Mouse (Mus musculus): ENCODE measurements around the gene Kcnn1.

Kcnn1 gene

GRCm38 (mm10) chr8:70868559-70869198 is 5.6 kb upstream of the Kcnn1 start:
- DNase-seq (ENCODE audit: extremely low read depth, low read depth, low spot score) = no peak

- no peak for DNase-seq (ENCODE audit: extremely low read depth, low read depth, low spot score)
These were observed 3.5 kb upstream of the Kcnn1 start for GRCm38 (mm10) chr8:70866566-70866965.

GRCm38 (mm10) chr8:70866001-70866520 is 3.0 kb upstream of the Kcnn1 start:
- DNase-seq (ENCODE audit: extremely low read depth, low read depth, low spot score) = no peak

GRCm38 (mm10) chr8:70865350-70866000 is 2.4 kb upstream of the Kcnn1 start:
- no peak for DNase-seq (ENCODE audit: extremely low read depth, low read depth, low spot score)

GRCm38 (mm10) chr8:70864712-70865221 is 1.7 kb upstream of the Kcnn1 start:
- no peak for DNase-seq (ENCODE audit: extremely low read depth, low read depth, low spot score)

GRCm38 (mm10) chr8:70863956-70864711 is 1.1 kb upstream of the Kcnn1 start:
- no peak for DNase-seq (ENCODE audit: extremely low read depth, low read depth, low spot score)

- DNase-seq (ENCODE audit: extremely low read depth, low read depth, low spot score) = no peak
These were observed 5.5 kb downstream of the Kcnn1 start for GRCm38 (mm10) chr8:70857516-70857915.

- no peak for DNase-seq (ENCODE audit: extremely low read depth, low read depth, low spot score)
These were observed 6.4 kb downstream of the Kcnn1 start for GRCm38 (mm10) chr8:70856541-70857197.

- DNase-seq (ENCODE audit: extremely low read depth, low read depth, low spot score) = no peak
These were observed 7.0 kb downstream of the Kcnn1 start for GRCm38 (mm10) chr8:70856028-70856427.

GRCm38 (mm10) chr8:70853863-70854262 is 9.2 kb downstream of the Kcnn1 start:
- no peak for DNase-seq (ENCODE audit: extremely low read depth, low read depth, low spot score)

- no peak for DNase-seq (ENCODE audit: extremely low read depth, low read depth, low spot score)
These were observed 10.3 kb downstream of the Kcnn1 start for GRCm38 (mm10) chr8:70852595-70853231.

- no peak for DNase-seq (ENCODE audit: extremely low read depth, low read depth, low spot score)
These were observed 11.2 kb downstream of the Kcnn1 start for GRCm38 (mm10) chr8:70851837-70852236.

GRCm38 (mm10) chr8:70850947-70851346 is 12.1 kb downstream of the Kcnn1 start:
- DNase-seq (ENCODE audit: extremely low read depth, low read depth, low spot score) = no peak

GRCm38 (mm10) chr8:70850132-70850845 is 12.8 kb downstream of the Kcnn1 start:
- no peak for DNase-seq (ENCODE audit: extremely low read depth, low read depth, low spot score)

- DNase-seq (ENCODE audit: extremely low read depth, low read depth, low spot score) = no peak
These were observed 13.6 kb downstream of the Kcnn1 start for GRCm38 (mm10) chr8:70849333-70849990.

GRCm38 (mm10) chr8:70846371-70847154 is 16.5 kb downstream of the Kcnn1 start:
- DNase-seq (ENCODE audit: extremely low read depth, low read depth, low spot score) = no peak

GRCm38 (mm10) chr8:70845108-70845507 is 17.9 kb downstream of the Kcnn1 start:
- no peak for DNase-seq (ENCODE audit: extremely low read depth, low read depth, low spot score)

GRCm38 (mm10) chr8:70844523-70844922 is 18.5 kb downstream of the Kcnn1 start:
- no peak for DNase-seq (ENCODE audit: extremely low read depth, low read depth, low spot score)

GRCm38 (mm10) chr8:70843941-70844340 is 19.1 kb downstream of the Kcnn1 start:
- DNase-seq (ENCODE audit: extremely low read depth, low read depth, low spot score) = no peak

Measured in fat pad, adult 2 months (tissue).